Mouse (Mus musculus) gastrocnemius, postnatal 10 days (tissue): ENCODE measurements around the gene A930017K11Rik. TPM values are rescaled to one million over a fixed set of nuclear protein-coding genes. Genes with fewer than 3 reads are reported as not detected.

Experiments
- DNase-seq: peaks from one replicate; pipeline ENCODE4 v3.0.0; 2021; ENCODE audit warnings: mixed read lengths
- total RNA-seq, 2 experiments: library from RNA; stranded (reverse); gene quantifications; 2 replicates each; pipeline ENCODE4 v1.2.3; 2021

The A930017K11Rik gene
- total RNA-seq, 2 experiments from 2014 or later = not detected

DNA sequence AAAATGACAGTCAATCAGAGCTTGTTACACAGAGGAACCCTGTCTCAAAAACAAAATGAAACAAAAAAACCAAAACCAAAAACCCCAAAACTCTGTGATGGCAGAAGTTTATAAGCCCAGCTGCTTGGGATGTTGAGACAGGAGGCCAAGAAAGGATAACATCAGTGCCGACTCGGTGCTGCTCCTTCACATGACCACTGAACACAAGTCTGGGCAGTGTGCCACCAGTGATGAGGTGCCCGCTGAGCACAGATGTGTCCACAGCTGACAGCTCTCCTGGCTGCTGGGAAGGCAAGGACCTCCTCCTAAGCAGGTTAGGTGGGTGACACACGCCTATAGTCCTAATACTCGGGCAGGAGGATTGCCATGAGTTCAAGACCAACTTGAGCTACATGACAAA, 30.2 kb downstream of the A930017K11Rik start:
- no peak for DNase-seq

DNA sequence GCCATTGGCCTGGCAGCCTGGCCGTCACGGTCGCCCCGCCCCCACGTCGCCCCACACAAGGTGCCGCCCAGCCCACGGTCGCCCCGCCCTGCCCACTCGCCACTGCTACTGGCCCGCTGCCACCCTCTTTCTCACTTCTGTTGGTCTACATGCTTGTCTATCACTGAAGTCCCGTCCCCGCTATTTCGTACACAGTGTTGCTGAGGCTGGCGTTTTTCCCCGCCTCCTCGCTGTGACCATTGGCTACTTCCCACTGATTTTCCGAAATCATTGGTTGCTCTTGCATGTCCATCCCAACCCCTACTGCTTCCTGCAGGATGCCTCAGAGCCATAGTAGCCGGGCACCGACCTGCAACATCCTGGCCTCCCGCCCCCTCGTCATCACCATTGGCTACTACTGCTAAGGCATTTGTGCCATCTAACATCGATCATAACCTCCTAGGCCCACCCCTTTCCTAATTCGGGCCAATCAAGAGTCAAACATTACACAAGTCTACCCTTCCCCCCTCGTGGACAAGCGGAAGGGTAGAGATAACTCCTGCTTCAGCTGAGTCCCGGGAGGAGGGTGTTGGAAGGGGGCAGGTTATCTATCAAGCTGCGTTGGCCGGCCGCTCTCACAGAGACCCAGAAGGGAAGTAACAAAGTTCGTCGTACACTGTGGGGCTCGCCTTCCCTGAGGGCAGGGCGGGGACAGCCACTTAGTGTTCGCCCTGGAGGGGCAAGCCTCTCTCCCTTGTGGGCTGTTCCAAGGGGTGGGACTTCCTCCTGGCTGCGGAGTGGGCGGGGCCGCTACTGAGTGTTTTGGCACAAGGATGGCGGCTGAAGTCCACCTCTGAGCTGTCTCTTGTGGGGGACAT, 32.4 kb downstream of the A930017K11Rik start:
- DNase-seq = peak; percentile 100

DNA sequence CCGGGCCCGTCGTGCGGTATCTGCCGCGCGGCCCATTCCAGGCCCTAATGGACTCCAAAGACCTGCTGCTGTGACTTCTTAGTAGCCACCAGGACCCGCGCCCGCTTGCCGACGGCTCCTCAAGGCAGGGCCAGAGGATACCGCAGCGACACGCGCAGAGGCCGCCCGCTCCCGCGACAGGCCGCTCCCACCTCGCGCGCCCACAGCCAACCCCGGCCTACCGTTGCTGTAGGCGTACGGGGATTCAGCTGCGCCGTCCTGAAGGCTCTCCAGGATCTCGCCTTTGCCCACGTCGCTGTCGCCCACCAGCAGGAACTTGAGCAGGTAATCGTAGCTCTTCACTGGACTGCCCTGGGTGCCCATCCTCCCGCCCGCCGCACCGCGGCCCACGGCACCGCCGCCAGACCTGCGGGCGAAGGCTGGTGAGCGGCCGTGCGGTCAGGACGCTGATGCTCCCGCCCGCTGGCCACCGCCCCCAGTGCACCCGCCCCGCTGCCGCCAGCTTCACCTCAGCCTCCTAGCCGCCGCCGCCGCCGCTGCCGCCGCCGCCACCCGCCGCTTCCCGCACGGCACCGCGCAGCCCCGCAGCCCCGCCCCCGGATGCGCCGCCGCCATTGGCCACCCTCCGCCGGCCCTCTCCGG, 33.1 kb downstream of the A930017K11Rik start, which contains the start of gene Rab40c:
Gene Rab40c, minus strand, starts transcription at position 584 of the 642 bp plus-strand sequence.
- peak; percentile 55 for DNase-seq

DNA sequence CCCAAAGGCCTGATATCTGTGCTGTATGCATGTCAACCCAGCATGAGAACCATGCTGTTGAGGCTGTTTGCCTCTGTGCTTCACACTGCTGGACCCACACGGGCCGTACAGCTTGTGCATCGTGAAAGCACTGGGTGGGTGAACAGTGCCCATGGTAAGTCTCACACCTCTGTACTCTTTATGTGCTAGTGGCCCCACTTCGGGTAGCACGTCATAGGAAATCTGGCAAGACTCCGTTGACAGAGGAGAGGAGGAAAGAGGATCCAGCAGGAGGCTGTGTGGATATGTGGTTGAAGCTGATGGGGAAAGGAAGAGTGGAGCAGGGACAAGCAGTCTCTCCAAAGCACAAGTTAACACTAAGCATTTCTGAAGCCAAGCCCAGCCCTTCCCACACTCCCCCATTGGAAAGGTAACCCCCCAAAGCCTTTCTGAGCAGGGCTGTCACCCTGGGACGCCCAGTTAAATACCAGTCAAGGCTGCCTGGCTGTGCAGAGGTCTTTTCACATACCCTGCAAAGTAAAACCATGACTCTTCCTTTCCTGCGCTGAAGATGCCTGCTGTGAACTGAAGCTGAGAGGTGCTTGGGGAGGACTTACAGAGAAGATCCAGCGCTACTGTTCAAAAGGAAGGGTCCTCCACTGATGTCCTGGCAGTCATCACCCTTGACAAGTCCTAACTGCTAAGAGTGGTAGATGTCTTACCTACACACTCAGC, 34.2 kb downstream of the A930017K11Rik start:
- DNase-seq = no peak

DNA sequence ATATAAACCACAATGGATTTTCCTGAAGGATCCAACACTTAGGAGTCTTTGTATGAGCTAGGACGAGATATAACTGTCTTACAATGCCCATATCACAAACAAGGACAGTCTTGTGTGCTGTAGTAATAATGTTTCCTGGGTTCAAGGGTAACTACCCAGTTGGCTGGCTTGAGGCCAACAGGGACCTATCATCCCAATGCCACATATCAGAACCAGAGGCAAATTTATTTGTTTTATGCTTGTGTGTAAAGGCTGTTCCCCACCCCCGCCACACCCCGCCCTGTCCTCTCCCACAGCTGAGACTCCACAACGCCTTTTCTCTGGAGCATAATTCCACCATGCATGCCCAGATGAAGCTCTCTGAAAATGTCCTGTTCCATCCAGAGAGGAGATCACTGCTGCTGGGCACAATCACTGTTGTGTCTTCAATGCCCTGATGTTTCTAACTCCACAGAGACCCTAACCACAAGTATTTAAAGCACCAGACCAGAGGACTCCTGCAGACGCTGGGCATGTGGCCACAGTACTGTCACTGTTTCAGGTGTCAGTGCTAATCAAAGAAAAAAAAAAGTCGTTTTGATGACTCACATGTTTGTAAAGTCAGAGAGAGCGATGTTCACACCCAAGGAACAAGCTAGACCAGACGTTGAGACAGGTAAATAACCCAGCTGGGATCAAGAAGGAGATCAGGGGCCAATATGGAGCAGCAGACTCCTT, 35.3 kb downstream of the A930017K11Rik start:
- DNase-seq = no peak

DNA sequence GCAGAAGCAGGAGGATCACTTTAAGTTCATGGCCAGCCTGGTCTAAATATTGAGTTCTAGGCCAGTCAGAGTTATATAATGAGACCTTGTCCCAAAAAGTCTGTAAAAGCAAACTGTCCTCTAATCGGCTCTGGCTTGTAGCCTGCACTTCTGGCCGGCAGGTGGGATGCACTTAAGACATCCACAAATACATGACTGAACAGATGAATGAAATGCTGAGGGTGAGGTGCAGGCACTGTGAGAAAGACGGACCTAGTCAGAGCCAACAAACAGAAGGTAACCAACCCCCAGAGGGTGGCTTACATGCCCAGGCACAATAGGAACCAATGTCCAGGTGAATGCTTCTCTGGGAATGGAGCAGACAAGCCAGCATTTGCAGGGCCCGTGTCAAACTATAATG, 38.1 kb downstream of the A930017K11Rik start:
- no peak for DNase-seq

DNA sequence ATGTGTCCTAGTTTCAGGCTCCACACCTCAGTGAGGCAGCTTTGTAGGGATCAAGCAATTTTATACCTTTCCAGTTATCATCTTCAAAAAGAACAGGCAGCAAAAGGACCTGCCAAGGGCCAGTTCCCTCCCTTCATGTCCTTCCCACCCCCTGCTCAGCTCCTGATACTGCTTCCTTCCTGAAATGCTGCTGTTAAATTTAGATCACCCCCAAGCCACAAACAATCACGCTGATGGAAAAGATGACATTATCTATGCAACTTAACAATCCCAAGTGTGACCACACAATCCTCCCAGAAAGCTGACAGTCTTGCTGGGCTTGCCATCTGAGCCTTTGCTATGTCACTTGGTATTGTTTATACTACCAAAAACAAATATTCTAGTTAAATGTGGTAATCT, 38.5 kb downstream of the A930017K11Rik start:
- DNase-seq = no peak

DNA sequence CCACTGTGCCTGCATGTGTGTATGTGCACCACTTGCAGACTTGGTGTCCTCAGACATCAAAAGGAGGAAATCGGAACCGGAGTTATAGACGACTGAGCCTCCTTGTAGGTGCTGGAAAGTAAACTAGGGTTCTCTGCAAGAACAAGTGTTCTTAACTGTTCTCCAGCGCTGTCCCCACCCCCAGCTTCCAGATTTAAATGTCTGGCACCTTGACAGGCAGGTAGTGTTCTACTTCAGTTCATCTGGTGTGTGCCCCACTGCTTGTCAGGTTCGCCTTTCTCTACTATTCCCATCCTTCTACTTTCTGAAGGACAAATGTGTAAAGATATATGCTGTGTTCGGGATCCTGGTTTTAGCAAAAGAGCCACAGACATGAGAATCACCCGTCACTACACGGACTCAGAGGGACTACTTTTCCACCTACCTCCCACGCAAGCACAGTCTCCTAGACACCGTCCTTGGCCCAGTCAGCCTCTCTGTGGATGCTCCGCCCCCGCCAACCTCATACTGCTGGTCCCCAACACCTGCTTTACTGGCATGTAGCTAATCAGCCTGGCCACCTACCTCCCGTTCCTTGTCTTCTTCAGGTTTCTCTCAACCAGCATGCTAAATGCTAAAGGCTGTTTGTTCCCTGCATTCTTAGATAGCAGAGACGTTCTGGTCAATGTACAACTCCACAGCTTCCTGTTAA, 39.0 kb downstream of the A930017K11Rik start:
- no peak for DNase-seq

DNA sequence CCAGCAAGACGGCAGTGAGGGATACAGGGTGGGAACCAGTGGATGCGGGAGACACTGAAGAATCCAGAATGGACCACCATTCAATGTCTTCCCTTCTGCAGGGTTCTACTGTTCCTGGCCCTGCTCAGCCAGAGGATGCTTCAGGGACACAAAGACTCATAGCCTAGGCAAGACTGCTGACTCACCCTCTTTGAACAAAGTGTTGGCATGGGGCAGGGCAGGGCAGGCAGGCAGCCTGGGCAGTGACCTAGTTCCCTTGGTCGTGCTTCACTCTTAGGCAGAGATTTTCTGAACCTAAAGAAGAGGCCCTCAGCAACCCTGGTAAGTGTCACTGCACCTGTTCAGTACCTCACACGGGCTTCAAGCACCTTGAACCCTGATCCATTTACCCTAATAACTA, 40.5 kb downstream of the A930017K11Rik start:
- DNase-seq = no peak

DNA sequence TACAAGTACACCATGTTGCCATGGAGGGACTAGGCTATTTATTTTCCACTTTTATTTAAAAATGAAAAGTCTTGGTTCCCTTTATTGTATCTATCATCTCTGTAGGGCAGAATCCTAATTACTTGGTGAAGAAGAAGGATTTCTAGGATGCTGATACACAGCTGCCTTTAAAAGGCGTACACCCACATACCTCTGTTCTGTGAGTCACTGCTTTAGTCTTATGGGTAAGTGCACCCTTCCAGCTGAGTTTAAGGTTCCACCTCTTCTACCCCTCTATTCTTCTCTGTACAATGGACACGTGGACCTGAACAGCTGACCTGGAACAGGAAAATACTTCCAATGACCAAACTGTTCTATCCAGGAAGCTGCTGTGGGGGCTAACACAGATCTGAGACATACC, 44.7 kb downstream of the A930017K11Rik start:
- no peak for DNase-seq

DNA sequence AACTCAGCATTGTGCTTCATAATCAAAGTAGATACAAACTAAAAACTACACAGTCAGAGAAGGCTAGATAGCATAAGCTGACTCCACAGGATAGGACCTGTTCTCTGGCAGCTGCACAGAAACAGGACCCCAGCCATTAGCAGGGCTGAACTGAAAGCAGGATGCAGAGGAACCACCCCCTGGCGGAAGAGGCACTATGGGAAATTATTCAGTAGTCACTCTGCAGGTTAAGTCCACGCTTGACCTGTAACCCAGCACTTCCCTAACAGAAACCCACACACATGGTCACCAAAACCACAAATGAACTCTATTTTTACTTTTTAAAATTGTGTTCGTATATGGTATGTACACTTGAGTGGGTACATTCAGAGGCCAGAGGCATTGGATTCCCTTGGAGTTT, 49.3 kb downstream of the A930017K11Rik start:
- DNase-seq = no peak

DNA sequence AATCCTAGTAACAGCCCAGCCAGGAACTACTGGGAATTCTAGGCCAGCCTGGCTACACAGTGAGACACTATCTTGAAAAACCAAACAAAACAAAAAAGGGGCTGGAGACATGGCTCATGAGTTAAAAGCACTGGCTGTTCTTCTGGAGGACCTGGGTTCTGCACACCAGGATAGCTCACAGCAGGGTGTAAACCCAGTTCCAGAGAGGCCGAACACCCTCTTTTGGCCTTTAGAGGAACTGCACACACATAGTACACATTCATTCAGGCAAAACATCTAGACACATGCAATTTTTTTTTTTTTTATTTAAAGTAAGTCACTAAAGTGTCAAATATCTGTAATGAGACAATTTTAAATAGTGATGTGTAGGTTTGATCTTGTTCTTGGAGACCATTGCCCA, 52.2 kb downstream of the A930017K11Rik start:
- DNase-seq = no peak

Other genes starting within 250 kb of the A930017K11Rik start
- gene Gng13, start 235.4 kb downstream of the A930017K11Rik start, total RNA-seq = not detected
- gene Chtf18, start 225.1 kb downstream of the A930017K11Rik start, total RNA-seq = 1 to 10 TPM; 3.2 to 4.3 TPM
- gene Rpusd1, start 224.9 kb downstream of the A930017K11Rik start, total RNA-seq = 1 to 10 TPM; 3.8 to 5.6 TPM
- not detected for gene Mslnl, start 216.5 kb downstream of the A930017K11Rik start, total RNA-seq
- gene Msln, start 198.2 kb downstream of the A930017K11Rik start, total RNA-seq = under 1 TPM; 0.65 to 0.80 TPM
- 10 to 100 TPM; 24.3 to 28.4 TPM for gene Narfl, start 178.8 kb downstream of the A930017K11Rik start, total RNA-seq
- gene Haghl, start 166.9 kb downstream of the A930017K11Rik start, total RNA-seq = 10 to 100 TPM; 16.8 to 22.2 TPM
- gene Ccdc78, start 166.0 kb downstream of the A930017K11Rik start, total RNA-seq = not detected
- 10 to 100 TPM; 38.3 to 39.4 TPM for gene Fam173a, start 159.7 kb downstream of the A930017K11Rik start, total RNA-seq
- not detected for gene AC134908.4, start 156.9 kb downstream of the A930017K11Rik start, total RNA-seq
- gene Metrn, start 155.4 kb downstream of the A930017K11Rik start, total RNA-seq = 10 to 100 TPM; 51.5 to 57.4 TPM
- 1 to 10 TPM; 2.1 to 2.3 TPM for gene Fbxl16, start 143.5 kb downstream of the A930017K11Rik start, total RNA-seq
- 10 to 100 TPM in 1 of 2 experiments, 1 to 10 TPM in 1; 10.0 to 10.8 TPM for gene Wdr24, start 128.9 kb downstream of the A930017K11Rik start, total RNA-seq
- 10 to 100 TPM; 22.1 to 25.8 TPM for gene Jmjd8, start 123.7 kb downstream of the A930017K11Rik start, total RNA-seq
- gene Stub1, start 119.2 kb downstream of the A930017K11Rik start, total RNA-seq = 10 to 100 TPM; 95.7 to 99.9 TPM
- 10 to 100 TPM in 1 of 2 experiments, 1 to 10 TPM in 1; 9.8 to 10.9 TPM for gene Rhbdl1, start 115.3 kb downstream of the A930017K11Rik start, total RNA-seq
- gene Gm20683, start 110.8 kb downstream of the A930017K11Rik start, total RNA-seq = 1 to 10 TPM; 5.8 to 7.3 TPM
- 10 to 100 TPM; 36.8 TPM for gene Rhot2, start 107.7 kb downstream of the A930017K11Rik start, total RNA-seq
- 1 to 10 TPM; 3.3 to 5.2 TPM for gene Wdr90, start 91.1 kb downstream of the A930017K11Rik start, total RNA-seq
- gene Mcrip2, start 83.8 kb downstream of the A930017K11Rik start, total RNA-seq = 10 to 100 TPM; 57.9 to 61.8 TPM
- 10 to 100 TPM; 20.7 to 23.1 TPM for gene Mettl26, start 77.5 kb downstream of the A930017K11Rik start, total RNA-seq
- 1 to 10 TPM in 1 of 2 experiments, under 1 TPM in 1; 0.78 to 1.1 TPM for gene Wfikkn1, start 71.7 kb downstream of the A930017K11Rik start, total RNA-seq
- gene Rab40c, start 32.8 kb downstream of the A930017K11Rik start, total RNA-seq = 10 to 100 TPM in 1 of 2 experiments, 1 to 10 TPM in 1; 9.3 to 12.6 TPM
- gene Pigq, start 7.6 kb downstream of the A930017K11Rik start, total RNA-seq = 10 to 100 TPM; 38.4 to 39.1 TPM
- not detected for gene Nhlrc4, start 7.6 kb downstream of the A930017K11Rik start, total RNA-seq
- 1 to 10 TPM; 6.7 to 8.6 TPM for gene Capn15, start 33.2 kb upstream of the A930017K11Rik start, total RNA-seq
- 10 to 100 TPM; 37.9 to 41.5 TPM for gene Rab11fip3, start 117.0 kb upstream of the A930017K11Rik start, total RNA-seq
- gene Decr2, start 137.8 kb upstream of the A930017K11Rik start, total RNA-seq = 1 to 10 TPM; 5.6 to 6.1 TPM
- gene Nme4, start 143.0 kb upstream of the A930017K11Rik start, total RNA-seq = 1 to 10 TPM; 4.9 to 6.4 TPM
- 1 to 10 TPM; 1.3 to 1.7 TPM for gene Tmem8, start 160.7 kb upstream of the A930017K11Rik start, total RNA-seq
- 10 to 100 TPM; 48.4 to 52.3 TPM for gene Mrpl28, start 170.9 kb upstream of the A930017K11Rik start, total RNA-seq
- gene Axin1, start 186.1 kb upstream of the A930017K11Rik start, total RNA-seq = 10 to 100 TPM; 19.3 to 23.1 TPM
- under 1 TPM in 1 of 2 experiments, not detected in 1; 0.16 TPM for gene Pdia2, start 246.5 kb upstream of the A930017K11Rik start, total RNA-seq